Mouse (Mus musculus) C2C12 (cell line): ENCODE measurements around the gene Plcg2. TPM values are rescaled to one million over a fixed set of nuclear protein-coding genes. Genes with fewer than 3 reads are reported as not detected.

ENCODE experiments used
- H3K27me3 ChIP-seq: one replicate; pipeline ENCODE4 v1.6.1; 2011; ENCODE audit not compliant: control insufficient read depth, insufficient read depth, insufficient read length
- H3K36me3 ChIP-seq: one replicate; pipeline ENCODE4 v1.6.1; 2011; ENCODE audit not compliant: control insufficient read depth, insufficient read depth
- H3K4me3 ChIP-seq: one replicate; pipeline ENCODE4 v1.5.1; 2011; ENCODE audit warnings: mild to moderate bottlenecking, control low read depth; ENCODE audit not compliant: poor library complexity, insufficient read depth, severe bottlenecking
- H3K79me2 ChIP-seq: one replicate; pipeline ENCODE4 v1.6.1; 2011; ENCODE audit not compliant: control insufficient read depth, insufficient read depth
- H3K79me3 ChIP-seq: one replicate; pipeline ENCODE4 v1.6.1; 2011; ENCODE audit warnings: low read depth, control low read depth
- H3ac ChIP-seq: one replicate; pipeline ENCODE3; 2011; ENCODE audit warnings: low read depth; ENCODE audit not compliant: control insufficient read depth, insufficient read length
- CEBPB ChIP-seq: IDR thresholded peaks from one replicate; pipeline ENCODE4 v1.6.1; 2011; ENCODE audit warnings: low read depth, mild to moderate bottlenecking, control low read depth, moderate library complexity
- CTCF ChIP-seq: IDR thresholded peaks from one replicate; pipeline ENCODE4 v1.5.1; 2011; ENCODE audit not compliant: control insufficient read depth, insufficient read depth, insufficient read length
- FOSL1 ChIP-seq: IDR thresholded peaks from one replicate; pipeline ENCODE4 v1.8.0; 2011; ENCODE audit warnings: mild to moderate bottlenecking, low read length; ENCODE audit not compliant: poor library complexity, insufficient read depth, severe bottlenecking
- MAX ChIP-seq: IDR thresholded peaks from one replicate; pipeline ENCODE4 v1.6.1; 2011; ENCODE audit warnings: mild to moderate bottlenecking, control low read depth
- MYOD1 ChIP-seq: IDR thresholded peaks from one replicate; pipeline ENCODE4 v1.6.1; 2011; ENCODE audit warnings: low read depth; ENCODE audit not compliant: control insufficient read depth, insufficient read length
- MYOG ChIP-seq: IDR thresholded peaks from one replicate; pipeline ENCODE4 v1.6.1; 2011; ENCODE audit not compliant: control insufficient read depth, insufficient read length; ENCODE audit errors: extremely low read depth
- USF1 ChIP-seq: IDR thresholded peaks from one replicate; pipeline ENCODE4 v1.6.1; 2011; ENCODE audit warnings: low read depth, mild to moderate bottlenecking, control low read depth, moderate library complexity
- polyA plus RNA-seq: library from polyadenylated mRNA; unstranded; fragments of >200 nt; fragmentation: generic; extraction: Trizol; gene quantifications from one replicate; pipeline ENCODE4 v1.2.1, GENCODE M21; 2012; ENCODE audit warnings: missing spikeins

The Plcg2 gene
- polyA plus RNA-seq, 1 experiment: 0.05 TPM

GRCm38 (mm10) chr8:117632532-117632931, 134.4 kb downstream of the Plcg2 start:
- Histone ChIP-seq H3K4me3 (no peak overlapping the region), H3K79me2 (no peaks in the 10 kb centered on the region), H3K27me3 (no peaks in the 10 kb centered on the region), H3K79me3 (no peaks in the 10 kb centered on the region), H3ac (no peak overlapping the region), H3K36me3 (no peaks in the 10 kb centered on the region)
- no peak for TF ChIP-seq CEBPB
- TF ChIP-seq CTCF: no peak
- TF ChIP-seq MYOG: no peak
- no peak for TF ChIP-seq MAX
- TF ChIP-seq USF1: no peak
- no peak for TF ChIP-seq MYOD1
- no peak for TF ChIP-seq FOSL1

- Histone ChIP-seq H3K79me3 (no peaks in the 10 kb centered on the region), H3ac (no peak overlapping the region), H3K36me3 (no peaks in the 10 kb centered on the region), H3K79me2 (no peaks in the 10 kb centered on the region), H3K27me3 (no peaks in the 10 kb centered on the region), H3K4me3 (no peak overlapping the region)
- TF ChIP-seq MYOD1 (no peak), USF1 (no peak), CEBPB (no peak), FOSL1 (no peak), MAX (no peak), MYOG (no peak), CTCF (no peak)
Observed at GRCm38 (mm10) chr8:117634406-117634805, 136.3 kb downstream of the Plcg2 start.

GRCm38 (mm10) chr8:117637462-117637861, 139.4 kb downstream of the Plcg2 start:
- Histone ChIP-seq H3K27me3 (no peaks in the 10 kb centered on the region), H3K36me3 (no peaks in the 10 kb centered on the region), H3K4me3 (no peak overlapping the region), H3K79me3 (no peaks in the 10 kb centered on the region), H3ac (no peak overlapping the region), H3K79me2 (no peaks in the 10 kb centered on the region)
- TF ChIP-seq MYOD1 (no peak), MYOG (no peak), FOSL1 (no peak), USF1 (no peak), MAX (no peak), CEBPB (no peak), CTCF (no peak)

- TF ChIP-seq FOSL1: no peak
- no peak for TF ChIP-seq CEBPB
- TF ChIP-seq MYOD1: no peak
- no peak for TF ChIP-seq CTCF
- no peak for TF ChIP-seq MYOG
- no peak for TF ChIP-seq USF1
- TF ChIP-seq MAX: no peak
- H3K36me3 ChIP-seq: no peaks in the 10 kb centered on the region
- H3K4me3 ChIP-seq: no peak overlapping the region
- no peak overlapping the region for H3ac ChIP-seq
- no peaks in the 10 kb centered on the region for H3K27me3 ChIP-seq
- no peaks in the 10 kb centered on the region for H3K79me2 ChIP-seq
- H3K79me3 ChIP-seq: no peaks in the 10 kb centered on the region
Observed at GRCm38 (mm10) chr8:117639631-117640030, 141.5 kb downstream of the Plcg2 start.

GRCm38 (mm10) chr8:117645486-117645885, 147.4 kb downstream of the Plcg2 start:
- Histone ChIP-seq H3K79me2 (no peaks in the 10 kb centered on the region), H3K79me3 (no peaks in the 10 kb centered on the region), H3K27me3 (no peaks in the 10 kb centered on the region), H3K36me3 (no peaks in the 10 kb centered on the region), H3K4me3 (no peak overlapping the region), H3ac (no peak overlapping the region)
- TF ChIP-seq MYOG (no peak), CTCF (no peak), USF1 (no peak), CEBPB (no peak), FOSL1 (no peak), MAX (no peak), MYOD1 (no peak)

- no peak for TF ChIP-seq MYOG
- no peak for TF ChIP-seq FOSL1
- TF ChIP-seq CTCF: peak; percentile 26
- TF ChIP-seq MYOD1: no peak
- H3ac ChIP-seq: no peak overlapping the region
- no peak overlapping the region for H3K4me3 ChIP-seq
- H3K27me3 ChIP-seq: no peaks in the 10 kb centered on the region
- no peaks in the 10 kb centered on the region for H3K36me3 ChIP-seq
- no peaks in the 10 kb centered on the region for H3K79me3 ChIP-seq
- H3K79me2 ChIP-seq: no peaks in the 10 kb centered on the region
Observed at GRCm38 (mm10) chr8:117646020-117646419, 147.9 kb downstream of the Plcg2 start.
